Mouse (Mus musculus) C2C12 (cell line): ENCODE measurements at regions not wholly inside any gene's neighbourhood (a gene's known extent, or its start where the extent isn't known, plus 50 kb on each side); places are given as distances from the start of the nearest gene placed in this dataset.

ENCODE experiments used
- CTCF ChIP-seq: IDR thresholded peaks from one replicate; pipeline ENCODE4 v1.5.1; 2011; ENCODE audit not compliant: control insufficient read depth, insufficient read depth, insufficient read length
- FOSL1 ChIP-seq: IDR thresholded peaks from one replicate; pipeline ENCODE4 v1.8.0; 2011; ENCODE audit warnings: mild to moderate bottlenecking, low read length; ENCODE audit not compliant: poor library complexity, insufficient read depth, severe bottlenecking
- MAX ChIP-seq: IDR thresholded peaks from one replicate; pipeline ENCODE4 v1.6.1; 2011; ENCODE audit warnings: mild to moderate bottlenecking, control low read depth
- MYOD1 ChIP-seq: IDR thresholded peaks from one replicate; pipeline ENCODE4 v1.6.1; 2011; ENCODE audit warnings: low read depth; ENCODE audit not compliant: control insufficient read depth, insufficient read length
- USF1 ChIP-seq: IDR thresholded peaks from one replicate; pipeline ENCODE4 v1.6.1; 2011; ENCODE audit warnings: low read depth, mild to moderate bottlenecking, control low read depth, moderate library complexity

DNA sequence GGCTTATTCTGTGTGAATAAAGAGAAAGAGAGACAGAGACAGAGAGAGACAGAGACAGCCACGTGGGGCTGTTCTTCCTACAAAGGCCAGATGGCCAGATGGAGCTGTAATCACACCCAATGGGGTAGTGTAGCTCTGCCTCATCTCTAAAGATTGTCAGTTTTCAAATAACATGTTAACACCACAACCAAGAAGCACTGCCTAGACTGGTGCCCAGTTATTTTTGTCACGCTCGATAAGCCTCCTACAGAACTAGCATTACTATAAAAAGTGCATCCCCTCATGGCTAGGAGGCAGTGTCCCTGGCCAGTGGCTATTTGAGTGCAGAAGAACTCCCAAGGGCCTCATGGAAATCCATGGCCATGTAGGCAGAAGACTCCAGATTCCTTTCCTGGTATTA is 90.0 kb upstream of the Irx4 start:
- TF ChIP-seq MYOD1 (no peak), CTCF (no peak), FOSL1 (no peak), USF1 (no peak), MAX (no peak)
